Mouse (Mus musculus) stomach, postnatal 0 days (tissue): Measurements from ENCODE around the gene Dtx4.

ENCODE experiments used
- CTCF ChIP-seq: IDR thresholded peaks from 2 replicates; pipeline ENCODE4 v1.5.1; 2016; ENCODE audit warnings: antibody characterized with exemption, low read depth, mild to moderate bottlenecking, moderate library complexity
- EP300 ChIP-seq: optimal IDR thresholded peaks from 2 replicates; pipeline ENCODE3; 2016; ENCODE audit warnings: antibody characterized with exemption

- no peak for TF ChIP-seq CTCF
- no peak for TF ChIP-seq EP300
Observed at GRCm38 (mm10) chr19:12539975-12540374, 38.7 kb upstream of the Dtx4 start.
